Mouse (Mus musculus): ENCODE data around the gene Zbtb5. TPM values are rescaled to one million over a fixed set of nuclear protein-coding genes. Genes with fewer than 3 reads are reported as not detected.
A peak's percentile ranks its signal among the peaks of the same experiment; 100 is the strongest.

Zbtb5 gene
- polyA plus RNA-seq, 1 experiment: 12.8 TPM

GRCm38 (mm10) chr4:45034693-45035628, 22.7 kb upstream of the Zbtb5 start:
- Histone ChIP-seq H3K27ac (ENCODE audit: insufficient read depth, low read length) (no peak overlapping the region), H3K9me3 (replicated peaks; ENCODE audit: control insufficient read depth, insufficient read depth, low read length, poor library complexity, severe bottlenecking) (no peaks in the 10 kb centered on the region), H3K27me3 (ENCODE audit: control insufficient read depth, insufficient read depth, low read length, poor library complexity, severe bottlenecking) (no peaks in the 10 kb centered on the region), H3K9ac (ENCODE audit: low read depth, poor library complexity, severe bottlenecking) (no peak overlapping the region), H3K36me3 (ENCODE audit: control insufficient read depth, insufficient read depth, low read length, poor library complexity, severe bottlenecking) (peaks cover 8% of the 10 kb centered on the region), H3K4me3 (ENCODE audit: low read depth, low read length) (no peak overlapping the region), H3K4me1 (ENCODE audit: control insufficient read depth, insufficient read depth, low read length) (no peaks in the 10 kb centered on the region)
- TF ChIP-seq CTCF (IDR thresholded peaks at IDR 0.05; ENCODE audit: low read depth, low read length) (no peak), POLR2A (IDR thresholded peaks at IDR 0.05; ENCODE audit: insufficient read depth, low read length) (no peak), EP300 (IDR thresholded peaks at IDR 0.05; ENCODE audit: insufficient read depth, low read depth, low read length) (no peak)

GRCm38 (mm10) chr4:45032586-45032985, 20.4 kb upstream of the Zbtb5 start:
- Histone ChIP-seq H3K4me3 (ENCODE audit: low read depth, low read length) (no peak overlapping the region), H3K4me1 (ENCODE audit: control insufficient read depth, insufficient read depth, low read length) (no peaks in the 10 kb centered on the region), H3K27ac (ENCODE audit: insufficient read depth, low read length) (no peak overlapping the region), H3K36me3 (ENCODE audit: control insufficient read depth, insufficient read depth, low read length, poor library complexity, severe bottlenecking) (peaks cover 16% of the 10 kb centered on the region), H3K27me3 (ENCODE audit: control insufficient read depth, insufficient read depth, low read length, poor library complexity, severe bottlenecking) (no peaks in the 10 kb centered on the region), H3K9me3 (replicated peaks; ENCODE audit: control insufficient read depth, insufficient read depth, low read length, poor library complexity, severe bottlenecking) (no peaks in the 10 kb centered on the region), H3K9ac (ENCODE audit: low read depth, poor library complexity, severe bottlenecking) (no peak overlapping the region)
- TF ChIP-seq CTCF (IDR thresholded peaks at IDR 0.05; ENCODE audit: low read depth, low read length) (no peak), EP300 (IDR thresholded peaks at IDR 0.05; ENCODE audit: insufficient read depth, low read depth, low read length) (no peak), POLR2A (IDR thresholded peaks at IDR 0.05; ENCODE audit: insufficient read depth, low read length) (no peak)

- peaks cover 35% of the 10 kb centered on the region for H3K36me3 ChIP-seq (ENCODE audit: control insufficient read depth, insufficient read depth, low read length, poor library complexity, severe bottlenecking)
- H3K9me3 ChIP-seq (replicated peaks; ENCODE audit: control insufficient read depth, insufficient read depth, low read length, poor library complexity, severe bottlenecking): no peaks in the 10 kb centered on the region
- no peak overlapping the region for H3K27ac ChIP-seq (ENCODE audit: insufficient read depth, low read length)
- no peaks in the 10 kb centered on the region for H3K27me3 ChIP-seq (ENCODE audit: control insufficient read depth, insufficient read depth, low read length, poor library complexity, severe bottlenecking)
- no peak overlapping the region for H3K4me3 ChIP-seq (ENCODE audit: low read depth, low read length)
- H3K9ac ChIP-seq (ENCODE audit: low read depth, poor library complexity, severe bottlenecking): no peak overlapping the region
- no peaks in the 10 kb centered on the region for H3K4me1 ChIP-seq (ENCODE audit: control insufficient read depth, insufficient read depth, low read length)
- TF ChIP-seq EP300 (IDR thresholded peaks at IDR 0.05; ENCODE audit: insufficient read depth, low read depth, low read length): no peak
- TF ChIP-seq POLR2A (IDR thresholded peaks at IDR 0.05; ENCODE audit: insufficient read depth, low read length): no peak
- TF ChIP-seq CTCF (IDR thresholded peaks at IDR 0.05; ENCODE audit: low read depth, low read length): no peak
Measured at GRCm38 (mm10) chr4:45026459-45026858, 14.2 kb upstream of the Zbtb5 start.

GRCm38 (mm10) chr4:45019009-45019408, 6.8 kb upstream of the Zbtb5 start:
- Histone ChIP-seq H3K4me1 (ENCODE audit: control insufficient read depth, insufficient read depth, low read length) (no peaks in the 10 kb centered on the region), H3K27me3 (ENCODE audit: control insufficient read depth, insufficient read depth, low read length, poor library complexity, severe bottlenecking) (no peaks in the 10 kb centered on the region), H3K27ac (ENCODE audit: insufficient read depth, low read length) (no peak overlapping the region), H3K9me3 (replicated peaks; ENCODE audit: control insufficient read depth, insufficient read depth, low read length, poor library complexity, severe bottlenecking) (no peaks in the 10 kb centered on the region), H3K4me3 (ENCODE audit: low read depth, low read length) (peak overlapping the region; percentile 95), H3K9ac (ENCODE audit: low read depth, poor library complexity, severe bottlenecking) (peak overlapping the region; percentile 59), H3K36me3 (ENCODE audit: control insufficient read depth, insufficient read depth, low read length, poor library complexity, severe bottlenecking) (peaks cover 13% of the 10 kb centered on the region)
- no peak for TF ChIP-seq CTCF (IDR thresholded peaks at IDR 0.05; ENCODE audit: low read depth, low read length)
- TF ChIP-seq EP300 (IDR thresholded peaks at IDR 0.05; ENCODE audit: insufficient read depth, low read depth, low read length): no peak
- TF ChIP-seq POLR2A (IDR thresholded peaks at IDR 0.05; ENCODE audit: insufficient read depth, low read length): no peak

GRCm38 (mm10) chr4:45018452-45018980, 6.3 kb upstream of the Zbtb5 start, which contains the start of gene Polr1e:
TSS of gene Polr1e (plus strand) at chr4:45018583.
- H3K36me3 ChIP-seq (ENCODE audit: control insufficient read depth, insufficient read depth, low read length, poor library complexity, severe bottlenecking): 0 out of 2 replicates have a peak, but pooled peaks cover 8% of the 10 kb centered on the region
- TF ChIP-seq EP300 (IDR thresholded peaks at IDR 0.05; ENCODE audit: insufficient read depth, low read depth, low read length) (peak; percentile 44; the same call in 1 of the 2 replicates), CTCF (IDR thresholded peaks at IDR 0.05; ENCODE audit: low read depth, low read length) (no peak), POLR2A (IDR thresholded peaks at IDR 0.05; ENCODE audit: insufficient read depth, low read length) (no peak)
- H3K27ac ChIP-seq (ENCODE audit: insufficient read depth, low read length): 0 out of 2 replicates have a peak within 1 kb of the TSS, but pooled peaks have one; percentile 7
- H3K9me3 ChIP-seq (replicated peaks; ENCODE audit: control insufficient read depth, insufficient read depth, low read length, poor library complexity, severe bottlenecking): no peaks in the 10 kb centered on the region
- no peaks in the 10 kb centered on the region for H3K4me1 ChIP-seq (ENCODE audit: control insufficient read depth, insufficient read depth, low read length)
- no peaks in the 10 kb centered on the region for H3K27me3 ChIP-seq (ENCODE audit: control insufficient read depth, insufficient read depth, low read length, poor library complexity, severe bottlenecking)
- H3K4me3 ChIP-seq (ENCODE audit: low read depth, low read length): peak within 1 kb of the TSS; percentile 95
- H3K9ac ChIP-seq (ENCODE audit: low read depth, poor library complexity, severe bottlenecking): peak within 1 kb of the TSS; percentile 59

- Histone ChIP-seq H3K4me3 (ENCODE audit: low read depth, low read length) (no peak overlapping the region), H3K27me3 (ENCODE audit: control insufficient read depth, insufficient read depth, low read length, poor library complexity, severe bottlenecking) (no peaks in the 10 kb centered on the region), H3K36me3 (ENCODE audit: control insufficient read depth, insufficient read depth, low read length, poor library complexity, severe bottlenecking) (no peaks in the 10 kb centered on the region), H3K9me3 (replicated peaks; ENCODE audit: control insufficient read depth, insufficient read depth, low read length, poor library complexity, severe bottlenecking) (no peaks in the 10 kb centered on the region), H3K9ac (ENCODE audit: low read depth, poor library complexity, severe bottlenecking) (no peak overlapping the region), H3K4me1 (ENCODE audit: control insufficient read depth, insufficient read depth, low read length) (no peaks in the 10 kb centered on the region), H3K27ac (ENCODE audit: insufficient read depth, low read length) (no peak overlapping the region)
- no peak for TF ChIP-seq POLR2A (IDR thresholded peaks at IDR 0.05; ENCODE audit: insufficient read depth, low read length)
- no peak for TF ChIP-seq CTCF (IDR thresholded peaks at IDR 0.05; ENCODE audit: low read depth, low read length)
- TF ChIP-seq EP300 (IDR thresholded peaks at IDR 0.05; ENCODE audit: insufficient read depth, low read depth, low read length): no peak
Measured at GRCm38 (mm10) chr4:45015615-45016014, 3.4 kb upstream of the Zbtb5 start.
